Mouse (Mus musculus): Measurements from ENCODE around the gene Agl.
A peak's percentile ranks its signal among the peaks of the same experiment; 100 is the strongest.

The Agl gene

DNA sequence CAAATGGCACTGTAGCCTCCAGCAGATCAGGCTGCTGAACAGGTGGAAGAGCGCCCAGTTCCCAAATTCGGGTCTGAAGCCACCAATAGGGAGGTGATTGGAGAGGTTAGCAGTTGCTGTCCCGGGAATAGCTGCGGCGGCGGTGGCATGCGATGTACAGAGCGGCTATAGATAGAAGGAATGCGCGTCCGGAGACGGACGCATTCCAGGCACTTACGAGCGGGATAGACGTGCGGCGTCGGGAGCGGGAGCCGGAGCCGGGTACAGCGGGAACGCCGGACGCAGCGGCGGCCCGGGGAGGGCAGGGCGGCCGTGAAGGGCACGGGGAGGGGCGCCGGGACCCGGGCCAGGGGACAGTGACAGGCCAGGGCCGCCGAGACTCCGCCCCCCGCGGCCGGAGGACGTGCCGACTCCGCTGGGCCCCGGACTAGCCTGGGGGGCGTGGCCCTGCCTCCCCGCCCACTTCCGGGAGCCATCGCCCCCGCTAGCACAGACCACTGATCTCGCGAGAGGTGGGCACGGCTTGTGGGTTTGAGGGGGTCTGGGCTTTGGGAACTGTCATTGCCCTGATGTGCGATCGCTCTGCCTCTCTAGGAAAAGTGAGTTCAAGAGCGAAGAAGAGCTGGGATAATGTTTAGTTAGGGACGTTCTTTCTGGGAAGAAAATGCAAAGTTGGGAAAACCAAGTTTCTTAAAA lies at the start of gene Agl:
Gene Agl (minus strand): TSS at position 356 of the 696 bp plus-strand sequence.
- DNase-seq (ENCODE audit: low spot score in 2 of 2), result peak; percentile 88 to 94

DNA sequence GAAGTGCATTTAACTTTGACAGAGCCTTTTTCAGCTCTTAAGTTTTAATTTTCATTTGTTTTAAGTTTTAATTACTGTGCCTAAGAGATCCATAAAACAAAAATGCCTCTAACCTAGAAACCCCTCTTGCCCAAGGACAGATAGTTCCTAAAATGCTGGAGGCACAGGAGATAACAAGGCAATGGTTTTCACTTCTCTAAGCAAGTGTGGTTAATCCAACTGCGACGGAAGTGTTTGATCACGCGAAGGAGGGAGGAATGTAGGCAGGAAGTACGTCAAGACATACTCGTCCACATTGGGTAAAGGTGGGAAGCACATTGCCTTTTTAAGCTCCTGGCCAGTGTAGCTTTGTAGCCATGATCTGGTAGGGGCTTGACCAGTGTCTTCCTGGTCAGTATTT lies 49.6 kb upstream of the Agl start:
- DNase-seq (ENCODE audit: low spot score in 2 of 2), result no peak

DNA sequence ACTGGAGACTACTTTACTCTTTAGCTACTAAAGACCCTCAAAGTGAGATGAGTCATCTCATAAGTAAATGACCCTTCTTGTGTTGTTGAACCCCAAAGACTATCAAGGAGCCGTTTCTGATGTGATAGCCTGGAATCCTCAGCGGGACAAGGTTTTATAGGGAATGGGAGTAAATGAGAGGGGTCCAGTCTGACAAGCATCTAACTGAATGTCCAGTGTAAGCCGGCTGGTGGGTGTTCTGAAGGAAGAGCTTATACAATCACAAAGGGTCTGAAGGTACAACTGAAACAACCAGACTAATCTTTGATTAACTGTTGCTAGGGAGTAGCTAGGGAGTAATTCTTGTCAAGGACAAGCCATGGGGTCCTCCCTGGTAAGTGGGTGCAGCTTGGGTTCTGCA lies 44.5 kb upstream of the Agl start:
- no peak for DNase-seq (ENCODE audit: low spot score in 2 of 2)

DNA sequence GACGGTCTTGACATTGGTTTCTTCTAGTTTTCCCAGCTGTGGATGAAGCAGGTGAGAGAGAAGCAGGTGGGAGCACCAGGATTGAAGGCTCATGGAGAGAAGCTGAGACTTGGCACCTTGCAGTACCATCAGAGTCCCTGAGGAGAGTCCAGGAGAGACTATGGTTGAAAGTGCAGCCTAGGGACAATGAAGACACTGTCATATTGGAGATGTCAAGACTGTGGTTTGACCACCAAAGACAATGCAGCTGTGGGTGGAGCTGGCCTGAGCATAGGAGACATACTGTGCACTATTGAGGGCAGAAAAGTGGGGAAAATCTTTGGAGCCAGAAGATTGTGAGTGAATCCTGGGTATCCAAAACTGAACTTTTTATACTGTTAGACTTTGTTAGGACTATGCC lies 42.4 kb upstream of the Agl start:
- no peak for DNase-seq (ENCODE audit: low spot score in 2 of 2)

DNA sequence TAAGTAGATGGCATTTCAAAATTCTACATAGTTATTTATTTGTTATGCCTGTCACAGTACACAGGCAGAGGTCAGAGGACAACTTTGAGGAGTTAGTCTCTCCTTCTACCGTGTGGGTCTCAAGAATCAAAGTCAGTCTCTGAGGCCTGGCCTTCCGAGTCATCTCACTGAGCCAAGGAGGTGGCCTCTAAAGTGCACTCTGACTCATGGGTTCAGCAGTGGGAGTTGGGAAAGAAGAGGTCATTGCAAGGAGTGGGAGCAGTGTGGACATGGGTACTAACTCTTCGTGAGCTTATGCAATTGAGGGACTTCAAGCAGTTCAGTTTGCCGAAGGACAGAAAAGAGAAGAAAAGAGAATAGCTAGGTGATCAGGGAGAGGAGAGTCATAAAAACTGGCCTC lies 41.0 kb upstream of the Agl start:
- DNase-seq (ENCODE audit: low spot score in 2 of 2), result no peak

DNA sequence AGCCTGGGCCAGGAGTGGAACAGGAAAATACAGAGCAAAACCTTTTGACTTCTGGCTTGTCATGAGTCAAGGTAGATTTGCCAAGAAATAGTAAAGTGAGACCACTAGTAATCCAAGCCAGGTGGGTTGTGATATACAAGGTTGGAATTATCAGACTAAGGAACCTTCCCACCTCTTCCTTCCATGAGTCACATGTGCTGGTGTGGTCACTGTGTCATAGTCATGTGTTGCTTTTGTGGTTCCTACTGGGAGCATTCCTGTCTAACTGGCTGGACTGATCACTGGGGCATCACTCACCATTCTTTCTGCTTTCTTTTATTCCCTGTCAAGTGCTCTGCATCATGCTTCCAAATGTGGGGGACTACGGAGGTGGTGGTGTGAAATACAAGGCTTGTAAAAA lies 40.1 kb upstream of the Agl start:
- DNase-seq (ENCODE audit: low spot score in 2 of 2), result no peak

DNA sequence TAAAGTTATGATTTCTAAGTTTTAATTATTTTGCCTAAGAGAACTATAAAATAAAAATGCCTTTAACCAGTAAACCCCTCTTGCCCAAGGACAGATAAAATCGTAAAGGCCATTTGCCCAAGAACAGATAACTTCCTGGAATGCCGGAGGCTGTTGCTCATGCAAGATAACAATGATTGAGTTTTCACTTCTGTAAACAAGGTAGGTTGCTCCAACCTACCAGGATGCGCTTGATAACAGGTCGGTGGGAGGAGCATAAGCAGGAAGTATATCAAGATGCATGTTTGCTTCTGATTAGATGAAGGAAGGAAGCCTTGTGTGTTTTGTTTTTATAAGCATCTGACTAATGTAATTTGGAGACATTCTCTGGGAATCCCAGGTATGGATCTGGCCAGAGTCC lies 38.1 kb upstream of the Agl start:
- no peak for DNase-seq (ENCODE audit: low spot score in 2 of 2)

DNA sequence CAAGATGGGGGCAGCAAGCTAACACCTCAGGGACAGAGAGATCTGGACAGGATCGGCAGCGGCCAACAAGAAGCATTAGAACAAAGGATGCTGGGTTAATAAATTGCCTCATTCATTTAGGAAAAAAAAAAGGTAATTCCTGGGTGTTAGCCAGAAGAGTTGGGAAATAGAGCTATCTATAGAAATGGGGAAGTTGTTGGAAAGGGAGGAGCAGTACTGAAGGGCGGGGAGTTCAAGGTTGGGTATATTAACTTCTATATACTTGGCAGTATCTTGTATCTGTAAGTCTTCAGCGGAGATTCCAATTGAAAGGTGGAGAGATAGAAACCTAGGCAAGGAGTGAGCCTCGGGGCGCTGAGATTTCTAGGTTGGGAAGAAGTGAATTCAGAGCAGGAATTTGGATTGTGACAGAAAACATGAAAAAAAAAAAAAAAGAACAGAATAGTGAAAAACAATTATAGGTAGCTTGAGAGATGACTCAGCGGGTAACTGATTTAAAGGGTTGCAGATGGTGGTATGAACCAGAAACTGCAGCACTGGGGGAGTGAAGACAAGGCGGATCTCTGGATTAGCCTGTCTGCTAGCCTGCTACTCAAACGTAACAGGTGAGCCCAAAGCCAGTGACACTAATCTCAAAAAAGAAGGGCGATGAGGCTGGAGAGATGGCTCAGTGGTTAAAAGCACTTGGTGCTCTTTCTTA lies 37.1 kb upstream of the Agl start:
- no peak for DNase-seq (ENCODE audit: low spot score in 2 of 2)

DNA sequence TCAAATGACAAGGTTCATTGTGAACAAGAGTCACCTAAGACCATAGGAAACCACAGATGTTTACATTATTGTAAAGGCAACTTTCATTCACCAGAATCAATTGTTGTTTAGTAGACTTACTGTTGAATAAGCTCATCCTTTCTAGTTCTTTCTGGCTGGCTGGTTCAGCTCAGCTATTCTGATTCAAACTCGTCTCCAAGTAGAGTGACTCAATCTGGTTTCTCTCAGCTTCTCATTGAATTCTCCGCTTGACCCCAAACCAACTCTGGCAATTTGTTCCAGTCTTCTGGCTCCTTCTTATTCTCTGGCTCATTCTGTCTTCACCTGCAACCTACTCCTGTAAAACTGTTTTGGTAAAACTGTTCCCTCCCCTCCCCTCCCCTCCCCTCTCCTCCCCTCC lies 33.3 kb upstream of the Agl start:
- no peak for DNase-seq (ENCODE audit: low spot score in 2 of 2)

DNA sequence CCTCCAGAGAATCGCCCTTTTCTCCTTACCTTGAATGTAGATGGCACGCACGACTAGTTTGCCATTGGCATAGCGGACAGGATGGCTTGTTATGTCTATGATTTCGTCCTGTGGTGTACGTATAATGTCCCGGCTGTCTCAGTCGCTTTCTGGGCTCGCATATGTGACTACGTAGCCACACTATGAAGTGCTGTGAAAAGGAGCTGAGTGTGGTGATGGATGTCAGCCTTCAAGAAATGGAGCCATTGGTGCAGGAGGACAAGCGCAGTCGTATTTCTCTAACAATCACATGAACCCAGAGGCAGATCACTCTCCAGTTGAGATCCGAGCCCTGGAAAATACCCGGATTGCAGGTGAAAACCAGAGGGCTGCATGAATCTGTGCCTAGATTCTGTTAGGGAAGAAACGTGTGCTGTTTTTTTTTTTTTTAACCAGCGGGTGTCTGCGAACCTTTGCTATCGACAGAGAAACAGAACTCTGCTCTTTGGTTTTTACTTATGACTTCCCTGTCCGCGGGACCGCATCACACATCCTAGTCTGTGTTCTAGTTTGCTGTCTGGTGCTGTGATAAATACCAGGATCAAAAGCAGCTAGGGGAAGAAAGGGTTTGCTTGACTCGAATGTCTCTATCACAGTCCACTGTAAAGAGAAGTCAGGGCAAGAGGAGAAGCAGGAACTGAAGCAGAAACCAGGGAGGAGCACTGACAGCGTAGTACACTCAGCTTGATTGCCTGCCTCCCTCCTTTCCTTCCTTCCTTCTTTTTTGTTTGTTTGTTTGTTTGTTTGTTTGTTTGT lies 28.9 kb upstream of the Agl start:
- DNase-seq (ENCODE audit: low spot score in 2 of 2), result no peak

DNA sequence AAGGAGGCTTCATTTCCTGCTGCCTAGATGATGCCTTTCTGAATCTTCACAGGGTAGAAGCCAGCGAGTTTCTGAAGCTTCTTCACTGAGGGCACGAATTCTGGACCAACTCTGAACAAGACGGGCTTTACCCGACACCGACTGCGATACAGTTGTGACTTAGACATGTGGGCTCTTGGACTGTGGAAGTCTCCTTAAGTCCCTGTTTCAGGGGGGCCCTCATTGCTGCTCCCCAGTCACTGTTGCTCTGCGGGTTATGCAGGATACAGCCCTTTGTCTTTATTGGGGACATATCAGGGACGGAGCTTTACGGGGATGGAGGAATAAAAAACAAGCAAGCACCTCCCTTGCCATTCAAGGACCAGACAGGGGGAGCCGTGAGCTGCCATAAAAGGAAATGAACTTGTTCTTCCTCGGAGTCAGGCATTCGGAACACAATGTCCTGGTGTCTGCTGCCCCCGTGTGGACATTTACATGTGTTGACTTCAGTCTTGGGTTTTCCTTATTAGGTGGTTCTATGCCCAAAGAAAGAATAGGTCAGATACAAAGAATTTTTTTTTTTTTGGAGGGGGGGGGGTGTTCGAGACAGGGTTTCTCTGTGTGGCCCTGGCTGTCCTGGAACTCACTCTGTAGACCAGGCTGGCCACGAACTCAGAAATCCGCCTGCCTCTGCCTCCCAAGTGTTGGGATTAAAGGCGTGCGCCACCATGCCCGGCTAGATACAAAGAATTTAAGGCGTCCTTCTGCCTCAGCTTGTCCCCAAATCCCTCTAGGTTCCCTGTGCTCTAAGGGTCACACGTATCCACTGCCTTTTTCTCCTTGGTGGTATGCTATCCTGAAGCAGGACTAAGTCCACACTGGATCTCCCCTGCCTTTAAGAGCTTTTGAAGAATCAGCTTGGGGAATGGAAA lies 28.1 kb upstream of the Agl start:
- peak; percentile 76 to 86 for DNase-seq (ENCODE audit: low spot score in 2 of 2)

DNA sequence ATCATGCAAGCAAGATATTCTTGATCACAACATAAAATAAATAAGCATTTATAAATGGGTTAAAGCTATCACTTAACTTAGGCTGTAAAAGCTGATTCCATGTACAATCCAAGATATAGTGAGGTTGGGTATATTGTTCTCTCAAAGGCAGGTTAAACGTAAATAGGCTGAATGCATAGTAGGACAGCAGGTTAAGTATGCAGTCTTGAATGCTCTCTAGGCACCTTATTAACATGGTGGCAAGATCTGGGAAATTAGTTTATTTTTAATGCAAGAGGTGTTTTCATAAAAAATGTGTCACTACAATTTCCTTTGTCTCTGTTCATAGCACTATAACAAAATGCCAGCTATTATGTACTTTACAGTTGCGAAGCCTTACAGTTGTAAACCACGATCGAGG lies 27.4 kb upstream of the Agl start:
- no peak for DNase-seq (ENCODE audit: low spot score in 2 of 2)

DNA sequence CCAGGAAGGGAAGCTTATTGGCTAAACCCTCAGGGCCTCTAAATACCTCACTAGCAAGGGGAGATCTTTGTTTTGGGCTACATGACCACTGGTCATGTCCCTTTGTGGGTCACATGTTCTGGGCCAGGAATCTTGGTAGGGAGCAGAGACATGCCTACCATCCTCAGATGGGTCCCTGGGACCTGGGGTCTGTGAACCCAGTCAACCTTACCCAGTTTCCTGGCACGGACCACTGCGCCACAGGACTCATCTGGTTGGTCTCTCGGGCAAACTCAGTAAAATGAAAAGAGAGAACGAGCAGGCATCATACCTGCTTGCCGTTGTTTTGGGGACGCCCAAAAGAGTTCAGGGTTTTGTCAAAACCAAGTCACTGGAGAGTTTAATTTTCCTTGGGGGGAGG lies 26.3 kb upstream of the Agl start:
- no peak for DNase-seq (ENCODE audit: low spot score in 2 of 2)

DNA sequence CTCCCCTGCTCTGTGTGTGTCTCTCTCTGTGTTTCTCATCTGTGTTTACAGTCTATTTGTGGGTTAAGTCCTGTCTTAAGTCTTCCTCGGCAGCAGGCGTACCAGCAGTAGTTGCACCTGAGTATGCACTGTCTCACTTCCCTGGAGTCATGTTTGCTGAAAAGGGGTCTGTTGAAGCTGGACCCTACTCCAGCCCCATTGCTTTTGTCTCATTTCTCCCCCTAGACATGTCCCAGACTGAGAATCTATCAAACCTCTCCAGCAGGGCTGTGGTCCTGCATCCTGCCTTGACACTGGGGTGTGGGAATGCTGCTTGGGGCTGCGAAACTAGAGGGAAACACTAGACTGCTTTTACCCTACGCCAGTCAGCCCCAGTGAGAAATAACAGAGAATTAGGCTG lies 25.5 kb upstream of the Agl start:
- DNase-seq (ENCODE audit: low spot score in 2 of 2), result no peak

DNA sequence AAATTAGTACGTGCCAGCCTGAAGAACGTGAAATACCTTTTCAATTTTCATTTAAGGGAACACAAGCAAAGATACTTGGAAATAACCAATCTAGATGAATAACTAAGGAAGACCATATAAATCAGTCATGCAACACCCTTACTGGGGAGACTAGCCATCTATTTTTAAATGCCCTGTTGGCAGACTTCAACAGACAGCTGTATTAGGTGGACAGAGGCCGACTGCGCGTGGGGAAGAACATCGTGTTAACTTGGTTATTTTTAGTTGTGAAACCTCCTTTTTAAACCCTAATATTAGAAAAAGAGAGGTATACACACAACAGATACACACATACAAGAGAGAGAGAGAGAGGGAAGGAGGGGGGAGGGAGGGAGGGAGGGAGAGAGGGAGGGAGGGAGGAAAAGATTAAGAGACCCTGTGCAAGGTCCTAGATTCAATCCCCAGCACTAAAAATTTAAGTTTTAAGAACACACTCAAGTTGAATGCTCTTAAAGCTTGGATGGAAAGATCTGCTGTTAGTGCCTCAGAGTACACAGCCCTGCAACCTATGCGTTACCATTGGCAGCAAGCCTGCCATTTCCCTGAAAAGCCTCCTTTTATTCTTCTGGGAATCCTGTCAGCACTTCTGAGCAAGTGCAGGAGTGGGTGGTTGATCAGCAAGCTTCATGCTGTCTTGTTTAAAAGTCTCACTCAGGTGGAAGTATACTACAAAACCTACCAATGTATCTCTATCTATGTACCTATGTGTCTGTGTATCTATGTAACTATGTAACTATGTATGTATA lies 24.8 kb upstream of the Agl start:
- DNase-seq (ENCODE audit: low spot score in 2 of 2), result no peak

DNA sequence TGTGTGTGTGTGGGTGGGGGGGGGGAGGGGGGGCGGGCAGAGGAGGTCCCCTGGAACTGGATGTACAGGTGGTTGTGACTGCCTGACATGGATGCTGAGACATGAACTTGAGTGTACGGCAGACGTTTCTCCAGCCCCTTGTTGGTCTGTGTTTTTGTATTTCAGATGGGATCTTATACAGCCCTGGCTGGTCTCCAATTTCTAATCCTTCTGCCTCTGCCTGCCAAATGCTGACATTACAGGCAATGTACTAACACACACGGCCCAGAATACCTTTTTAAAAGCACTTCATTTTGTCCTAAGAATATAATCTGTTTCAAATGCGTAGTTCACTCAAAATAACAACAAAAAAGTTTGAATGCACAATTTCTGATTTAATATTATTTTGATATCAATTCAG lies 23.4 kb upstream of the Agl start:
- DNase-seq (ENCODE audit: low spot score in 2 of 2), result no peak

DNA sequence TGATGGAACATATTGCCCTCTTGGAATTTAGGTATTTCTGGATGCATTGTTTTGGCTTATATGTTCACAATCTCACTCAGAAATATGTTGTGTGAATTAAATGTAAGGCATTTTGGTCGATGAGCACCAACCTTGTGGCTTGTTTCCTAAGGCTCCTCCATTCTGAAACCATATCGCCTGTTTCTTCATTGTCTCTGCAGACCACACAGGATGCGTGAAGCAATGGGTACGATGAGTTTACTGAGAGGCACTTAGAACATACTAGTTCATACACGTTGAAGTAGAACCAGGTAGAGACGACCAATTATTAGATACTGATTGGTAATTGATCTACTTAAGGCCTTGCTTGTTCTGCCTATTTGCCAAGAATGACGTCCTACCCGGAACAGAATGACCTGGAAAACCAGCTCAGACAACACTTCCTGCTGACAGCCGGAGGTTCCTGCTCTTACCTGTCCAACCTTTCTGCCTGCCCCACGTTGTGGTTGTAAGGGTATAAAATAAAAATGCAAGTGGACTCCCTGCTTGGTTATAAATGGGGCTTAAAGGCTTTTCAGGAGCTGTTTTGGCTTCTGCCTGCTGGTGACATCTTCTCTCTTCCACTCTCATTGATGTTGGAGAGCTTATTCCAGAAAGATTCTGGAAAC lies 21.4 kb upstream of the Agl start:
- no peak for DNase-seq (ENCODE audit: low spot score in 2 of 2)

DNA sequence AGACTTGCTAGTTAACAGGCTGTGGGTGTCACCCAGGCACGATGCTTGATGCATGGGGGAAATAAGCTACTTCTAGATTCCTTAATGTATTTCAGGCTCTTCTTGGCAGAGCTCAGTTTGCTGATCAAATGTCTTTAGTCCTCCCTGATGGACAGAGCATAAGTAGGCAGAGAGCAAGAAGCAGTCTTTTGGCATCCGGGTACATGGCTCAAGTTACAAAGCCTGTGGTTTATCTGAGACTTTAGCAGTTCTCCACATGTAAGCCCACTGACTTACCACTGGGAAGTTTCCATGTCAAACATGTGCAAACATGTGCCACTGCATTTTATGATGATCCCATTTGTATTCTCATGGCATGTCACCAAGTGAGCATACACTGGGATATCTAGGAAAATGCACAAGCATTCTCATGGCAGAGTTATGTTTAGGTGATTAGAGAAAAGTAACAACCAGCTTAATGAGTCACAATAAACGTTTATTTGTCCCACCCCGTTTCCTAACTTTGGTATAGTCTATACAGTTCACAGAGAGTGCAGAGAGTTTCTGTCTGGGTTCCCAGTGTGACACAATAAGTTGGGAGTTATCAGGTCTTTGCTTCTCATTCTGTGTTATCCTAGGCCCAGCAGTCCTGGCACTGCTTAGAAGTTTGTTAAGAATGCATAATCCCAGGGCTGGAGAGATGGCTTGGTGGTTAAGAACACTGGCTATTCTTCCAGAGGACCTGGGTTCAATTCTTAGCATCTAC lies 18.7 kb upstream of the Agl start:
- no peak for DNase-seq (ENCODE audit: low spot score in 2 of 2)

DNA sequence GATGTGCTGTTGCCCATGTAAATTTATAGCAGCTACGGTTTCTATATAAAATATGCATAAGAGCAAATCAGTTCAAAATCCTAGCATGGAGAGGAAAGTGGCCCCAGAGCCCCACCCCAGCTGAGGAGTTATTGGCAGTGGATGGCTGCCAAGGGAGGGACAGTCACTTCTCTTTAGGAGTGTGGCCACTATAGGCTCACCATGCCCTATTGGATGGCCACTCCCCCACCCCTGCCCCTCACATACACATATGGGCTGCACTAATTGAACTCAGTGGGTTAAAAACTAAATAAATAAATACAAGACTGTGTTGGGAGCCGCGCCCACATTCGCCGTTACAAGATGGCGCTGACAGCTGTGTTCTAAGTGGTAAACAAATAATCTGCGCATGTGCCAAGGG lies 9.3 kb upstream of the Agl start:
- no peak for DNase-seq (ENCODE audit: low spot score in 2 of 2)

DNA sequence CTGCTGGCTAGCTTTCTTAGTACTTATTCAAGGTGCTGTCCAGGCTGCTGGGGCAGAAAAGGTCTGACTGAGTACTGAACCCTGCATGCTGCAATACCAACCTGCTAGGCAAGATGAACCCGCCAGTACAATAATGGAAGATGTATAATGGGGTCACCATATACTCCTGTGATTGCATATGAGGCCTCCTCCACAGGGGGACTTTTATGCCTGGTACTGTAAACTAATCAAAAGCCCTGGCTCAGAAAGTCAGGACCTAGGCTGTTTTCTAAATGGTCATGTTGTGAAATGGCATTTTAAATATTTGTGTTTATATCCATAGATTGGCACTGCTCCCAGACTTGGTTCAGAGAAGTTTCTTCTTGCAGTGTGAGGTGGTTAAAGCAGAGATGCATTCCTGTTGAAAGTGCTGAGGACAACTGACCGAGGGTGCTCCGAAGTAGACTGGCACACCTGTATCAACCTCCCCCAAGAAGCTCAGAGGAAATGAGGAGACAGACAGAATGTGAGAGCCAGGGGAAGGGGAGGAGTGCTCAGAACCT lies 8.8 kb upstream of the Agl start:
- DNase-seq (ENCODE audit: low spot score in 2 of 2), result no peak

Data from cerebellum, postnatal 4 days (tissue).